Mouse (Mus musculus): ENCODE measurements at regions not wholly inside any gene's neighbourhood (a gene's known extent, or its start where the extent isn't known, plus 50 kb on each side); places are given as distances from the start of the nearest gene placed in this dataset.

DNA sequence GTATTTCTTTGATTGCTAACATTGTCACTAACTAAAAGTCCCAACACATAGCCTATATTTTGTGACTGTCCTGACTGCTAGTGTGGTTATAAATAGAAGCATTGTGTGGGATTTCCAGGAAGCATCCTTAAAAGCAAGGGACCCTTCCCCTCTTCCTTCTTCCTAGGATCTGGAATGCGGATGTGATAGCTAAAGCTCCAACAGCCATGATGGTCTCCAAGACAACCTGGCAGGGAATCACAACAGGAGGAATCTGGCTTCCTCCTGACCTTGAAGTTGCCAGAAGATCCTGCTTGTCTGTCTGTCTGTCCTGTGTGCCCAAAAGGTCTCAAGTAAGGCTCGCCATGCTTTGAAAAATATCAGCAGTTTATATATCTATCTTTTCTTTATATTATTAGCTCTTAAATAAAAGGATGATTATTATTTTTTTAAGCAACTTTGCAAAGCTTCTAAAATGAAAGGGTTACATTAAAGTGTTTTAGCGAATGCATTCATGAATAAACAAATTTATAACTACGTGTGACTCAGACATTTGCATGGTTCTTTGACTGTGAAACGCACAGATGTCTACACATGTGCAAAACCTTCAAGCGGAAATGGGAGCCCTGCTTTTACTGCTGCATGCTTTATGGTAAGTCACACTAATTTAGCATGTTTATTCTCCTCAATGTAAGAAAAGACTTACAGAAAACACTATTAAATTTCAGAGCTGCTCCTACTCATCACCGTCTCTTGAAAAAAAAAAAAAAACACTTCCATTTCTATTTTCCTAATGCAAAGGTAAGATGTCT lies 160.9 kb downstream of the Plk2 start:
- no peak overlapping the region for H3K27ac ChIP-seq (ENCODE audit: insufficient read depth, low read depth, low read length, poor library complexity, severe bottlenecking)
- H3K9me3 ChIP-seq (ENCODE audit: control insufficient read depth, insufficient read depth, low read depth, low read length) = no peaks in the 10 kb centered on the region
- no peak overlapping the region for H3K9ac ChIP-seq (ENCODE audit: insufficient read depth, low read depth, low read length, poor library complexity, severe bottlenecking)
- H3K4me3 ChIP-seq (ENCODE audit: insufficient read depth in 1 of 2, low read depth in 1 of 2, low read length in 2 of 2, poor library complexity in 1 of 2, severe bottlenecking in 1 of 2) = no peak overlapping the region
- TF ChIP-seq ZC3H11A (IDR thresholded peaks at IDR 0.05; ENCODE audit: borderline replicate concordance, low read depth, low read length) (no peak), ZNF384 (IDR thresholded peaks at IDR 0.05; ENCODE audit: low read depth, low read length) (no peak), HCFC1 (IDR thresholded peaks at IDR 0.05; ENCODE audit: borderline replicate concordance, insufficient read depth, low read length) (no peak), MAFK (IDR thresholded peaks at IDR 0.05; ENCODE audit: insufficient read depth, low read depth, low read length) (no peak), CHD2 (IDR thresholded peaks at IDR 0.05; ENCODE audit: low read depth, low read length) (no peak)
- H3K36me3 ChIP-seq (ENCODE audit: control insufficient read depth, insufficient read depth, low read length, poor library complexity, severe bottlenecking) = no peaks in the 10 kb centered on the region
- no peak for DNase-seq (ENCODE audit: low read depth, low spot score)
- no peaks in the 10 kb centered on the region for H3K4me1 ChIP-seq (ENCODE audit: control insufficient read depth in 2 of 2, insufficient read depth in 2 of 2, low read length in 2 of 2, poor library complexity in 1 of 2)
- in situ Hi-C loops (cut with MboI; ENCODE audit: low sequenced_read_pairs in 2 of 2, unreplicated experiment in 2 of 2) = no loop called here

DNA sequence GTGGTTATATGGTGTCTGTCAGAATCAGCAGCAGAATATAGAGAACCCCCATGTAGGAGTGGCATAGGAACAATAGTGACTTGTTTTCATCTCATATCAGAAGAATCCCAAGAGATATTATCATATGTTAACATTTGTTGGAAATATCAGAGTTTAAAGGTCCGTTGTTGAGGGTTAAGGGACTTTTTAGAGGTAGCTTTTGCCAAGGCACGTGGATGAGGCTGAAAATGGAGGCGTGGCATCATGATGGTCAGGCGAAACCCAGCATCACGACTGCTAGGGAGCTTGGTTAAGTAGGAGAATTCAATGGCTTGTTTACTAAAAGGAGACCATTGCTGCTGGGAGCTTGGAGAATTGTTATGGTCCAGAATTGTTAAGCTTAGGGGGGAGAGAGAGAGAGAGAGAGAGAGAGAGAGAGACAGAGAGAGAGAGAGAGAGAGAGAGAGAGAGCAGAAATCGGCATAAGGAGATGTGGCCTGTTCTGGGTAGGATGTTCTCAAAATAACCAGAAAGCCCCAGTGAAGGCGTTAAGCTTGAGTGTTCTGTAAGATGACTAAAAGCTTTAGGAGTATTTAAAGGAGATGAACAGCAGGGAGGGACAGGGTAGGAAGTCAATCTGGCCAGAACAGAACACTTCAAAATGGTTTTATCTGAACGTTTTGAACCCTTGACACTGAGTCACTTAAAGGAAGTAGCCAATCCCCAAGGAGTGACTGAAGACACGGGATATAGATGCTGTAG lies 161.7 kb downstream of the Plk2 start:
- in situ Hi-C loops (cut with MboI; ENCODE audit: low sequenced_read_pairs in 2 of 2, unreplicated experiment in 2 of 2) = no loop called here
- no peak overlapping the region for H3K4me3 ChIP-seq (ENCODE audit: insufficient read depth in 1 of 2, low read depth in 1 of 2, low read length in 2 of 2, poor library complexity in 1 of 2, severe bottlenecking in 1 of 2)
- no peak overlapping the region for H3K9ac ChIP-seq (ENCODE audit: insufficient read depth, low read depth, low read length, poor library complexity, severe bottlenecking)
- H3K27ac ChIP-seq (ENCODE audit: insufficient read depth, low read depth, low read length, poor library complexity, severe bottlenecking) = no peak overlapping the region
- H3K4me1 ChIP-seq (ENCODE audit: control insufficient read depth in 2 of 2, insufficient read depth in 2 of 2, low read length in 2 of 2, poor library complexity in 1 of 2) = no peaks in the 10 kb centered on the region
- no peaks in the 10 kb centered on the region for H3K9me3 ChIP-seq (ENCODE audit: control insufficient read depth, insufficient read depth, low read depth, low read length)
- no peak for DNase-seq (ENCODE audit: low read depth, low spot score)
- TF ChIP-seq ZC3H11A (IDR thresholded peaks at IDR 0.05; ENCODE audit: borderline replicate concordance, low read depth, low read length) = no peak
- TF ChIP-seq HCFC1 (IDR thresholded peaks at IDR 0.05; ENCODE audit: borderline replicate concordance, insufficient read depth, low read length) = no peak
- no peak for TF ChIP-seq MAFK (IDR thresholded peaks at IDR 0.05; ENCODE audit: insufficient read depth, low read depth, low read length)
- TF ChIP-seq ZNF384 (IDR thresholded peaks at IDR 0.05; ENCODE audit: low read depth, low read length) = no peak
- no peak for TF ChIP-seq CHD2 (IDR thresholded peaks at IDR 0.05; ENCODE audit: low read depth, low read length)
- H3K36me3 ChIP-seq (ENCODE audit: control insufficient read depth, insufficient read depth, low read length, poor library complexity, severe bottlenecking) = no peaks in the 10 kb centered on the region

DNA sequence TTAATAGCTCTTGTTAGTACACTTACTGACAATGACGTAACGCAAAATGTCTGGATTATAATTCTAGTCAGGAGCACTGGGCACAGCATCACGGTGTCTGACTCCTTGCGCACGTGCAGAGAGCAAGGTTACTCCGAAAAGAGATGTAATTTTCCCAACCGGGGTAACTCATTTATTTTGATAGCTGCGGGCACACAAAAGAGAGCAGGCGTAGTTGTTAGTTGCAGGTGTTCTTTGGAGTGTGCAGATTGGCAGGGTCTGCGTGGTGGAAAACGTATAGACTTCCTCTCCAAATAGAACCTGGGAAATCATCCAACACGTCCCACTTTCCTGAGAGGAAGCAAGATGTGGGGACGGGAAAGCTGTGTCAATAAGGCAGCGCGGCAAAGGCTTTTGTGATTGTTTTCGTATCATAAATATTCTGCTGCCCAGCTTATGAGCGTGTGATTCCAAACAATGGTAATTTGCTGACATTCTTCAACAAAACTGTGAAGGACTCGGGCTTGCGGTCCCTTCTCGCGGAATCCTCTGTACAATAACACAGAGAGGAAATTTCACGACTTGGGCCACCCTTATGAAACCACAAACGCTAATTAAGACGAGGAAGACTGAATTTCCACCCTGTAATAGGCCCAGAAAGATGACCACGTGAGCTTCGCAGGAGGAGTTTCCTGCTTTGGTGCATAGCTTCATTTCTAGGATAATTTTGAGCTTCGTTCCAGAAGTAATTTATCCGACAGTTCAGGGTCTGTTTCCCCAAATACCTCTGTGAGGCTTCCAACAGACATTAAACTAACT lies 163.3 kb downstream of the Plk2 start:
- Histone ChIP-seq H3K4me1 (ENCODE audit: control insufficient read depth in 2 of 2, insufficient read depth in 2 of 2, low read length in 2 of 2, poor library complexity in 1 of 2) (no peaks in the 10 kb centered on the region), H3K36me3 (ENCODE audit: control insufficient read depth, insufficient read depth, low read length, poor library complexity, severe bottlenecking) (no peaks in the 10 kb centered on the region), H3K4me3 (ENCODE audit: insufficient read depth in 1 of 2, low read depth in 1 of 2, low read length in 2 of 2, poor library complexity in 1 of 2, severe bottlenecking in 1 of 2) (no peak overlapping the region), H3K9me3 (ENCODE audit: control insufficient read depth, insufficient read depth, low read depth, low read length) (no peaks in the 10 kb centered on the region), H3K9ac (ENCODE audit: insufficient read depth, low read depth, low read length, poor library complexity, severe bottlenecking) (no peak overlapping the region), H3K27ac (ENCODE audit: insufficient read depth, low read depth, low read length, poor library complexity, severe bottlenecking) (no peak overlapping the region)
- in situ Hi-C loops (cut with MboI; ENCODE audit: low sequenced_read_pairs in 2 of 2, unreplicated experiment in 2 of 2) = no loop called here
- TF ChIP-seq ZC3H11A (IDR thresholded peaks at IDR 0.05; ENCODE audit: borderline replicate concordance, low read depth, low read length) = no peak
- no peak for TF ChIP-seq HCFC1 (IDR thresholded peaks at IDR 0.05; ENCODE audit: borderline replicate concordance, insufficient read depth, low read length)
- no peak for TF ChIP-seq ZNF384 (IDR thresholded peaks at IDR 0.05; ENCODE audit: low read depth, low read length)
- no peak for TF ChIP-seq CHD2 (IDR thresholded peaks at IDR 0.05; ENCODE audit: low read depth, low read length)
- TF ChIP-seq MAFK (IDR thresholded peaks at IDR 0.05; ENCODE audit: insufficient read depth, low read depth, low read length) = no peak
- DNase-seq (ENCODE audit: low read depth, low spot score) = no peak

DNA sequence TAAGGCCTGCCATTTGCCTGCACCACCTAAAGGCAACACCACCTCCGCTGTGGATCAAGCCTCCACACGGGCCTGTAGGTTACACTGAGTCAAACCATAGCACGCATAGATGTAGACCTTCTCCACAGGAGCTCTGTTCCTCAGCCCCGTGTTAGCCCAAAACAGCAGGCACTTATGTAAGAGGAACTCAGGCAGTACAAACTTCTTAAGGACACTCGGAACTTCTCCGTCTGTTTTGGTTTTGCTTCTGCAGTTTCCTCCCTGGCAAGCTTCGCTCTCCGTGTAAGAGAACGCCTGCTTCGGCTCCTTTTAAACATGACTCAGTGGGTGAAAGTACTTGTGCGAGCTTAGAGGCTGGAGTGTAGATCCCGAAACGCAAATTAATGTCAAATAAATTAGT lies 165.7 kb downstream of the Plk2 start:
- TF ChIP-seq HCFC1 (IDR thresholded peaks at IDR 0.05; ENCODE audit: borderline replicate concordance, insufficient read depth, low read length) = no peak
- no peak for TF ChIP-seq MAFK (IDR thresholded peaks at IDR 0.05; ENCODE audit: insufficient read depth, low read depth, low read length)
- no peak for TF ChIP-seq ZC3H11A (IDR thresholded peaks at IDR 0.05; ENCODE audit: borderline replicate concordance, low read depth, low read length)
- TF ChIP-seq ZNF384 (IDR thresholded peaks at IDR 0.05; ENCODE audit: low read depth, low read length) = no peak
- no peak for TF ChIP-seq CHD2 (IDR thresholded peaks at IDR 0.05; ENCODE audit: low read depth, low read length)
- Histone ChIP-seq H3K27ac (ENCODE audit: insufficient read depth, low read depth, low read length, poor library complexity, severe bottlenecking) (no peak overlapping the region; the same call in 1 of the 2 replicates), H3K9me3 (ENCODE audit: control insufficient read depth, insufficient read depth, low read depth, low read length) (no peaks in the 10 kb centered on the region), H3K9ac (ENCODE audit: insufficient read depth, low read depth, low read length, poor library complexity, severe bottlenecking) (no peak overlapping the region), H3K4me3 (ENCODE audit: insufficient read depth in 1 of 2, low read depth in 1 of 2, low read length in 2 of 2, poor library complexity in 1 of 2, severe bottlenecking in 1 of 2) (no peak overlapping the region), H3K4me1 (ENCODE audit: control insufficient read depth in 2 of 2, insufficient read depth in 2 of 2, low read length in 2 of 2, poor library complexity in 1 of 2) (no peaks in the 10 kb centered on the region), H3K36me3 (ENCODE audit: control insufficient read depth, insufficient read depth, low read length, poor library complexity, severe bottlenecking) (no peaks in the 10 kb centered on the region)
- in situ Hi-C loops (cut with MboI; ENCODE audit: low sequenced_read_pairs in 2 of 2, unreplicated experiment in 2 of 2) = no loop called here
- no peak for DNase-seq (ENCODE audit: low read depth, low spot score)

Measured in ES-E14 (cell line).